8 mouse cellular contexts compared by ENCODE assay signal in the genomic region with DNA sequence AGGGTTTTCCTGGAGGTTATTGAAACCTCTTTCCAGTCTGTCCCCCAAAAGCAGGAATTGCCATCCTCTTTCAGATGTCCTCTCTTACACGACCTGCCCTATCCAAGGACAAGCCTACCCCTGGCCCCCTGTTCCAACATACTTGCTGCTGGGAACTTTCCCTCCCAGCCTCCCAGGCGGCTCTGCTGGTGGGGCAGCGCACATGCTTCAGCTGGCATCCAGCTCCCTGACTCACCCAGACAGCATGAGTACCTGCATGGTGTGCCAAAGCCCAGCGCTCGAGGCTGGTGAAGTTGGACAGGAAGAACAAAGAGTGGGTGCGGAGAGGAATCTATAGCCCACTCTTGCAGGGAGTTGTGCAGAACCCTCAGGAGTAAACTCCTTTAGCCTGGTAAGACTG. TPM values are rescaled to one million over a fixed set of nuclear protein-coding genes. Genes with fewer than 3 reads are reported as not detected.
DNase-seq lines count a peak whose midpoint lies in the region; ATAC-seq and TF ChIP-seq lines count a peak whose summit lies in the region.

No protein-coding gene starts in this region.

- peak overlapping the region; percentile 56; the same call in 1 of the 2 replicates for H3K4me3 ChIP-seq in cortical plate, adult 2 months (ENCODE audit: insufficient read depth, low read length)
- H3K4me3 ChIP-seq in heart, embryonic 11.5 days (ENCODE audit: low read depth, low read length) = peak overlapping the region; percentile 67; the same call in 1 of the 2 replicates
- peak overlapping the region; percentile 56; the same call in 1 of the 2 replicates for H3K4me3 ChIP-seq in lung, embryonic 15.5 days
- no peak overlapping the region for H3K4me3 ChIP-seq in small intestine, adult 2 months (ENCODE audit: low read depth, low read length)

- H3K9me3 ChIP-seq in heart, embryonic 11.5 days (replicated peaks; ENCODE audit: control insufficient read depth, low read length) = no peaks in the 10 kb centered on the region
- H3K9me3 ChIP-seq in lung, embryonic 15.5 days = no peaks in the 10 kb centered on the region

- WGBS in heart, embryonic 11.5 days (ENCODE audit: insufficient replicate concordance) = 66% methylated on average over 6 of the region's 6 CpGs
- 54% methylated on average over 6 of the region's 6 CpGs for WGBS in lung, embryonic 15.5 days
- 48% methylated on average over 6 of the region's 6 CpGs for WGBS in small intestine, adult 2 months

- H3K27me3 ChIP-seq in heart, embryonic 11.5 days (ENCODE audit: control insufficient read depth, insufficient read depth, low read length) = no peaks in the 10 kb centered on the region
- H3K27me3 ChIP-seq in lung, embryonic 15.5 days = no peaks in the 10 kb centered on the region
- no peaks in the 10 kb centered on the region for H3K27me3 ChIP-seq in small intestine, adult 2 months (ENCODE audit: control insufficient read depth, insufficient read depth, low read length)

- H3K36me3 ChIP-seq in heart, embryonic 11.5 days (ENCODE audit: control insufficient read depth, insufficient read depth, low read length) = peaks cover 9% of the 10 kb centered on the region
- peaks cover 32% of the 10 kb centered on the region for H3K36me3 ChIP-seq in lung, embryonic 15.5 days
- H3K36me3 ChIP-seq in small intestine, adult 2 months (ENCODE audit: control insufficient read depth, insufficient read depth, low read length) = peaks cover 25% of the 10 kb centered on the region

- peak overlapping the region; percentile 81 for H3K9ac ChIP-seq in heart, embryonic 11.5 days (ENCODE audit: low read depth, low read length)
- peak overlapping the region; percentile 73 for H3K9ac ChIP-seq in lung, embryonic 15.5 days

- H3K4me2 ChIP-seq in heart, embryonic 11.5 days = peak overlapping the region; percentile 89
- H3K4me2 ChIP-seq in lung, embryonic 15.5 days = peak overlapping the region; percentile 69

- no peak overlapping the region for H3K27ac ChIP-seq in cortical plate, adult 2 months (ENCODE audit: insufficient read depth, low read length)
- H3K27ac ChIP-seq in heart, embryonic 11.5 days (ENCODE audit: low read depth, low read length) = peak overlapping the region; percentile 75
- peak overlapping the region; percentile 90 for H3K27ac ChIP-seq in lung, embryonic 15.5 days
- H3K27ac ChIP-seq in small intestine, adult 2 months (ENCODE audit: insufficient read depth, low read depth, low read length) = peak overlapping the region; percentile 75

- TF ChIP-seq CTCF in cortical plate, adult 2 months (IDR thresholded peaks at IDR 0.05; ENCODE audit: extremely low read depth, insufficient read depth, low read length) = no peak
- TF ChIP-seq CTCF in small intestine, adult 2 months (IDR thresholded peaks at IDR 0.05; ENCODE audit: extremely low read depth, insufficient read length, insufficient replicate concordance, low read depth, low read length) = no peak

- DNase-seq in urinary bladder, adult 18-20 months (ENCODE audit: low spot score in 2 of 2) = peak; percentile 41 to 53
- no peak for DNase-seq in urinary bladder, postnatal 4 days (ENCODE audit: low spot score in 2 of 2)
- peak; percentile 34 to 66 for DNase-seq in kidney, postnatal 25 days

- no peak for TF ChIP-seq POLR2A in cortical plate, adult 2 months (IDR thresholded peaks at IDR 0.05; ENCODE audit: extremely low read depth, insufficient read depth, low read length)
- TF ChIP-seq POLR2A in small intestine, adult 2 months (IDR thresholded peaks at IDR 0.05; ENCODE audit: low read depth, low read length) = no peak

- ATAC-seq in heart, embryonic 11.5 days (replicated peaks; ENCODE audit: insufficient number of reproducible peaks, low FRiP score, low TSS enrichment) = no peak
- ATAC-seq in lung, embryonic 15.5 days (ENCODE audit: borderline replicate concordance, extremely low read depth, low FRiP score, low TSS enrichment) = no peak
- ATAC-seq in megakaryocyte-erythroid progenitor cell, adult 5-6 weeks (replicated peaks; ENCODE audit: low FRiP score, low TSS enrichment, poor library complexity, severe bottlenecking) = no peak

- H3K4me1 ChIP-seq in cortical plate, adult 2 months (ENCODE audit: control insufficient read depth, insufficient read depth, low read length) = peaks cover 5% of the 10 kb centered on the region; the same call in 1 of the 2 replicates
- peaks cover 34% of the 10 kb centered on the region for H3K4me1 ChIP-seq in heart, embryonic 11.5 days (ENCODE audit: control insufficient read depth, insufficient read depth, low read length)
- peaks cover 48% of the 10 kb centered on the region for H3K4me1 ChIP-seq in lung, embryonic 15.5 days
- H3K4me1 ChIP-seq in small intestine, adult 2 months (ENCODE audit: control insufficient read depth, insufficient read depth, insufficient read length, low read length) = peaks cover 17% of the 10 kb centered on the region

RNA-seq across cellular contexts. Expression of a gene that starts 0.5 kb away (rescaled TPM):
- 106 and 114 TPM in 2 replicates for polyA plus RNA-seq in cortical plate, adult 2 months (2012; rRNA removed)
- polyA plus RNA-seq in heart, embryonic 11.5 days (2014; fragmentation: Nextera tagmentation; extraction: Ambion mirVana) = 37.5 and 40.9 TPM in 2 replicates
- 62.3 and 65.4 TPM in 2 replicates for polyA plus RNA-seq in lung, embryonic 15.5 days (2015; fragmentation: Nextera tagmentation; extraction: Ambion mirVana)
- 81.6 and 97.3 TPM in 2 replicates for polyA plus RNA-seq in small intestine, adult 2 months (2012; rRNA removed)
- 35.4 and 66.5 TPM in 2 replicates for total RNA-seq in megakaryocyte-erythroid progenitor cell, adult 5-6 weeks (2014; fragmentation: Nextera tagmentation)
- 31.4 and 50.3 TPM in 2 replicates for total RNA-seq in megakaryocyte-erythroid progenitor cell, adult 5-6 weeks (2017)

RNA-seq across cellular contexts. Expression of a gene that starts 10.1 kb away (rescaled TPM):
- polyA plus RNA-seq in cortical plate, adult 2 months (2012; rRNA removed) = 11.7 and 12.7 TPM in 2 replicates
- polyA plus RNA-seq in heart, embryonic 11.5 days (2014; fragmentation: Nextera tagmentation; extraction: Ambion mirVana) = 29.9 and 33.0 TPM in 2 replicates
- polyA plus RNA-seq in lung, embryonic 15.5 days (2015; fragmentation: Nextera tagmentation; extraction: Ambion mirVana) = 89.7 and 94.5 TPM in 2 replicates
- polyA plus RNA-seq in small intestine, adult 2 months (2012; rRNA removed) = 46.1 and 122 TPM in 2 replicates
- not detected in 2 replicates for total RNA-seq in megakaryocyte-erythroid progenitor cell, adult 5-6 weeks (2014; fragmentation: Nextera tagmentation)
- total RNA-seq in megakaryocyte-erythroid progenitor cell, adult 5-6 weeks (2017) = not detected in 2 replicates

RNA-seq across cellular contexts. Expression of a gene that starts 11.7 kb away (rescaled TPM):
- 150 and 156 TPM in 2 replicates for polyA plus RNA-seq in cortical plate, adult 2 months (2012; rRNA removed)
- polyA plus RNA-seq in heart, embryonic 11.5 days (2014; fragmentation: Nextera tagmentation; extraction: Ambion mirVana) = 83.1 and 94.1 TPM in 2 replicates
- polyA plus RNA-seq in lung, embryonic 15.5 days (2015; fragmentation: Nextera tagmentation; extraction: Ambion mirVana) = 122 and 130 TPM in 2 replicates
- polyA plus RNA-seq in small intestine, adult 2 months (2012; rRNA removed) = 357 and 440 TPM in 2 replicates
- 44.2 and 75.7 TPM in 2 replicates for total RNA-seq in megakaryocyte-erythroid progenitor cell, adult 5-6 weeks (2014; fragmentation: Nextera tagmentation)
- 30.1 and 90.9 TPM in 2 replicates for total RNA-seq in megakaryocyte-erythroid progenitor cell, adult 5-6 weeks (2017)

RNA-seq across cellular contexts. Expression of a gene that starts 24.8 kb away (rescaled TPM):
- 87.2 and 91.0 TPM in 2 replicates for polyA plus RNA-seq in cortical plate, adult 2 months (2012; rRNA removed)
- polyA plus RNA-seq in heart, embryonic 11.5 days (2014; fragmentation: Nextera tagmentation; extraction: Ambion mirVana) = 0.56 and 1.1 TPM in 2 replicates
- 7.2 and 7.9 TPM in 2 replicates for polyA plus RNA-seq in lung, embryonic 15.5 days (2015; fragmentation: Nextera tagmentation; extraction: Ambion mirVana)
- 4.3 and 8.7 TPM in 2 replicates for polyA plus RNA-seq in small intestine, adult 2 months (2012; rRNA removed)
- total RNA-seq in megakaryocyte-erythroid progenitor cell, adult 5-6 weeks (2014; fragmentation: Nextera tagmentation) = not detected in 2 replicates
- not detected in 2 replicates for total RNA-seq in megakaryocyte-erythroid progenitor cell, adult 5-6 weeks (2017)

RNA-seq across cellular contexts. Expression of a gene that starts 25.1 kb away (rescaled TPM):
- 58.2 and 61.9 TPM in 2 replicates for polyA plus RNA-seq in cortical plate, adult 2 months (2012; rRNA removed)
- polyA plus RNA-seq in heart, embryonic 11.5 days (2014; fragmentation: Nextera tagmentation; extraction: Ambion mirVana) = 248 and 274 TPM in 2 replicates
- 282 and 311 TPM in 2 replicates for polyA plus RNA-seq in lung, embryonic 15.5 days (2015; fragmentation: Nextera tagmentation; extraction: Ambion mirVana)
- polyA plus RNA-seq in small intestine, adult 2 months (2012; rRNA removed) = 120 and 182 TPM in 2 replicates
- 127 and 147 TPM in 2 replicates for total RNA-seq in megakaryocyte-erythroid progenitor cell, adult 5-6 weeks (2014; fragmentation: Nextera tagmentation)
- total RNA-seq in megakaryocyte-erythroid progenitor cell, adult 5-6 weeks (2017) = 119 and 124 TPM in 2 replicates

Comparison
In these comparisons a context has a peak if more than half of its experiments do, and no peak if none do; other contexts are left out.
1. DNase-seq: peak in urinary bladder, adult 18-20 months (2 of 2) and kidney, postnatal 25 days (2 of 2); none in urinary bladder, postnatal 4 days (0 of 2).